Mouse (Mus musculus) lung, adult 2 months (tissue): ENCODE measurements around the gene Socs7.

Experiments
- CTCF ChIP-seq: fragments of 200-500 bp; IDR thresholded peaks from 2 replicates; pipeline ENCODE4 v1.5.1; 2011; ENCODE audit warnings: mild to moderate bottlenecking, low read length, control low read depth; ENCODE audit not compliant: insufficient read depth
- POLR2A ChIP-seq: fragments of 200-500 bp; IDR thresholded peaks from 2 replicates; pipeline ENCODE4 v1.6.1; 2011; ENCODE audit warnings: low read depth, mild to moderate bottlenecking, control low read depth, low read length, borderline replicate concordance; ENCODE audit errors: extremely low read depth

- TF ChIP-seq CTCF: no peak
- TF ChIP-seq POLR2A: no peak
These were observed 60.2 kb downstream of the Socs7 start for GRCm38 (mm10) chr11:97422507-97422906.
